Mouse (Mus musculus): ENCODE results near the gene Chl1. TPM values are rescaled to one million over a fixed set of nuclear protein-coding genes. Genes with fewer than 3 reads are reported as not detected.

The Chl1 gene
- polyA plus RNA-seq, 1 experiment from 2014 or later: 1.8 TPM

DNA sequence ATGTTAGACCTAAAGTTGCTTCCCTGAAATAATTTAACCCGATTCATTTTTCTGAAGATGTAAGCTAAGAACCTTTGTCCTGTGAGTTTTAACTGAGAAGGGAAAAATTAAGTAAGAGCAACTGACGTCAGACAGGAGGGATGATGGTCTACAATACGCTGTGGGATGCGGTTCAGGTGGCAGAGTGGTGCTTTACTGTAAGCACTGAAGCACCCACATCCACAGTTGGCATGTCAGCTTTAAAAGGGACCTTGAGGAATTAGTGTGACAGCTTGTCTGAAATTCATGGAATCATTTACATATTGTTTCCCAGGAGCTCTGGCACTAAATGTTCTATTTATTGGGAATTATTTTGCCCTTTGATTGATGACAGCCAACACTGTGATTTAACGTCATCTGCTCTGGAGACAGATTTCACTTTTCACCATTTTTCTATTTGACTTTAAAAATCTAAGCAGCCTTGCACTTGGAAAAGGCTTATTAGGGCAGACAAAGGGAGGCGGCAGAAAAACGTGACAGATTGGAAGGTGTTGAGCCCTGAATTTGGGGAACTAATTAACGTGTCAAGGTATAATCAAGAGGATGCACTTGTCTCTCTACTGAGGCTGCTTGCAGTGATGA lies 3.3 kb downstream of the Chl1 start:
- H3K27ac ChIP-seq: no peak overlapping the region
- H3K4me3 ChIP-seq: no peak overlapping the region
- 67% methylated on average over 8 of the region's 8 CpGs for whole genome bisulfite sequencing
- ATAC-seq (ENCODE audit: low FRiP score, low read depth): no peak
- H3K9ac ChIP-seq: no peak overlapping the region
- H3K9me3 ChIP-seq: no peaks in the 10 kb centered on the region
- no peaks in the 10 kb centered on the region for H3K36me3 ChIP-seq
- no peak overlapping the region for H3K4me2 ChIP-seq (replicated peaks)
- peaks cover 54% of the 10 kb centered on the region for H3K27me3 ChIP-seq
- H3K4me1 ChIP-seq: peaks cover 20% of the 10 kb centered on the region

DNA sequence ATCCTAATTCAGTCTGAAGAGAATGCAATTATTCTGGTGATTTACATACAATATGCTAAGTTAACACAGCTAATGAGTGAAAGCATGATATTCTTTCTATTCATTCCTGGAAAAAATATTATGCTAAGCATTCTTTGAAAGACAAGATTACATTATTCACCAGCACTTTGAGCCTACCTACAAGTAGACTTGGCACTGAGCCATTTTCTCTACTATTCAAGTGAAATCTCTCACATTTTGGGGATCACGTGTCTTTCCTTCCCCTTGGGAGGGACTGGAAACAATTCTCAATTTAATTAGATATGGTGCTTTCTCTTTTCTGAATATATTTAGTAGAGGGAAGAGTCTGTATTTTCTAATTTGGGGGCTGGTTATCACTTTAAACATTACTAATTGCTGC lies 4.0 kb downstream of the Chl1 start:
- Histone ChIP-seq H3K4me1 (peaks cover 20% of the 10 kb centered on the region), H3K36me3 (no peaks in the 10 kb centered on the region), H3K4me2 (replicated peaks) (no peak overlapping the region), H3K27ac (no peak overlapping the region), H3K9me3 (no peaks in the 10 kb centered on the region), H3K9ac (no peak overlapping the region), H3K4me3 (no peak overlapping the region), H3K27me3 (peaks cover 53% of the 10 kb centered on the region)
- 39% methylated on average over 1 of the region's 1 CpGs for WGBS
- ATAC-seq (ENCODE audit: low FRiP score, low read depth): no peak

DNA sequence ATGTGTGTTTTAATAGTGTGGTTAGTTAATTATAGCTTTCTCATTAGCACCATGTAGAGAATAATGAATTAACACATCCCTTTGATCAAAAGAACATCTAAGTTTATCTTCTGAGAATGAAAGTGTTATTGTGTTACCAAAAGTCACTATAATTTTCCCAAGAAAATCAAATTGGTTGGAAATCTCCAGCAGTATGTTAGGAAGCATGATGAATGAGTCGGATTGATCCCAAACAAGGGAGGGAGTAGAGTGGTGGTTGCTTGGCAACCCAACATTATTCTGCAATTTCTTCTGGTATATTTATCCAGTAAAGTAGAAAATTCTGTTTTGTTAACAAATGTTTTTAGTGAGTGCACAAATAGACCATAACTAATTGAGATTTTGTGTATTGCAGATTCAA lies 4.4 kb downstream of the Chl1 start:
- Histone ChIP-seq H3K4me2 (replicated peaks) (no peak overlapping the region), H3K4me3 (no peak overlapping the region), H3K9me3 (no peaks in the 10 kb centered on the region), H3K36me3 (no peaks in the 10 kb centered on the region), H3K4me1 (peaks cover 20% of the 10 kb centered on the region), H3K27ac (no peak overlapping the region), H3K9ac (no peak overlapping the region), H3K27me3 (peaks cover 49% of the 10 kb centered on the region)
- 83% methylated on average over 1 of the region's 1 CpGs for WGBS
- ATAC-seq (ENCODE audit: low FRiP score, low read depth): no peak

DNA sequence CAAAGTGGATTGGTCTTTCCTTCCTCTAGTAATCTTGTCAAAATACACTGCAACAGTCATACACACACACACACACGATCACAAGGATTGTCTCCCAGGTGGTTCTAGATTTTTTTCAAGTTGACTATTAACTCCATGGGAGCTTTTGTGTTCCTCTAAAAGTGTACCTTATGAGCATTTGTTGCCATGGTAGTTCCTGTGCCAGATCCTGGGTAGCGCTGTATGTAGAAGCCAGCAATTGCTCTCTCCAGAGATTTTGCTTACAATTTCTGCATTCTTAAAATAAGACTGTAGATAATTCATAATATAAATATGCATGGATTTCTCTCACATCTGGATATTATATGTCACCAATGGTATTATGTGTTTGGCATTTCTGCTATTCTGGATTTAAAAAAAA lies 9.2 kb downstream of the Chl1 start:
- no peak overlapping the region for H3K4me2 ChIP-seq (replicated peaks)
- no peak overlapping the region for H3K4me3 ChIP-seq
- H3K27me3 ChIP-seq: peaks cover 6% of the 10 kb centered on the region; the same call in 1 of the 2 replicates
- no peaks in the 10 kb centered on the region for H3K4me1 ChIP-seq
- H3K9me3 ChIP-seq: no peaks in the 10 kb centered on the region
- no peak overlapping the region for H3K27ac ChIP-seq
- no peaks in the 10 kb centered on the region for H3K36me3 ChIP-seq
- ATAC-seq (ENCODE audit: low FRiP score, low read depth): no peak
- no peak overlapping the region for H3K9ac ChIP-seq
- WGBS: 85% methylated on average over 2 of the region's 2 CpGs

DNA sequence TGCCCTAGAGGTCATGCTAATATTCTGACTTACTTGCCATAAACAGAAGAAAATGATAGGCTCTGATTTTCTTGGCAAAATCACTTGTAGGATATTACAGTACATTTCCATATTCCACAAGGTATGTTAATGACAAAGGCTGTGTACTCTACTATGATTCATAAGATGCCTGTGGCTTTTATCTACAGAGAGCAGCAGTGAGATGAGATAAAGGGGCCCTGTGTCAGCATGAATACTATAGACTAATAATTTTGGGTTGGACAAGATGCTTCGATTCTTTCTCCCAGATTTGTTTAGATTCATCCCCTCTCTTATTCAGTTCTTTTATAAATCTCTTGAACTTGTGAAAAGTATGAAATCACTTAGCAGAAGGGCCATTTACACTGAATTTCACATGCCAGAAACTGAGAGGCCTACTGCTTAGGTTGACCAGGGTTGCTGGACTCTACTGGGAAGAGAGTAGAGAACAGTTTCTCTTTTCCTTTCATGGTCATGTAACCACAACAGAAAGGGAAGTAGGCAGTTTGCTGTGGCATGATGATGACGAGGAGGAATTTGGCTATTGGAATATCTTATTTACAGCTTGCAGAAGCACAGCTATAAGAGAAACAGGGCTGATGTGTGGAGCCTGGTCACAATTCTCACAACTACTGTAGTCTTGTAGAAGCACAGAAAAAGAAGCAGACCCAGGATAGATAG lies 15.1 kb downstream of the Chl1 start:
- no peaks in the 10 kb centered on the region for H3K27me3 ChIP-seq
- H3K9me3 ChIP-seq: no peaks in the 10 kb centered on the region
- no peak overlapping the region for H3K9ac ChIP-seq
- H3K36me3 ChIP-seq: no peaks in the 10 kb centered on the region
- no peak for ATAC-seq (ENCODE audit: low FRiP score, low read depth)
- H3K4me1 ChIP-seq: no peaks in the 10 kb centered on the region
- WGBS: 83% methylated on average over 2 of the region's 2 CpGs
- no peak overlapping the region for H3K4me3 ChIP-seq
- no peak overlapping the region for H3K4me2 ChIP-seq (replicated peaks)
- H3K27ac ChIP-seq: no peak overlapping the region

DNA sequence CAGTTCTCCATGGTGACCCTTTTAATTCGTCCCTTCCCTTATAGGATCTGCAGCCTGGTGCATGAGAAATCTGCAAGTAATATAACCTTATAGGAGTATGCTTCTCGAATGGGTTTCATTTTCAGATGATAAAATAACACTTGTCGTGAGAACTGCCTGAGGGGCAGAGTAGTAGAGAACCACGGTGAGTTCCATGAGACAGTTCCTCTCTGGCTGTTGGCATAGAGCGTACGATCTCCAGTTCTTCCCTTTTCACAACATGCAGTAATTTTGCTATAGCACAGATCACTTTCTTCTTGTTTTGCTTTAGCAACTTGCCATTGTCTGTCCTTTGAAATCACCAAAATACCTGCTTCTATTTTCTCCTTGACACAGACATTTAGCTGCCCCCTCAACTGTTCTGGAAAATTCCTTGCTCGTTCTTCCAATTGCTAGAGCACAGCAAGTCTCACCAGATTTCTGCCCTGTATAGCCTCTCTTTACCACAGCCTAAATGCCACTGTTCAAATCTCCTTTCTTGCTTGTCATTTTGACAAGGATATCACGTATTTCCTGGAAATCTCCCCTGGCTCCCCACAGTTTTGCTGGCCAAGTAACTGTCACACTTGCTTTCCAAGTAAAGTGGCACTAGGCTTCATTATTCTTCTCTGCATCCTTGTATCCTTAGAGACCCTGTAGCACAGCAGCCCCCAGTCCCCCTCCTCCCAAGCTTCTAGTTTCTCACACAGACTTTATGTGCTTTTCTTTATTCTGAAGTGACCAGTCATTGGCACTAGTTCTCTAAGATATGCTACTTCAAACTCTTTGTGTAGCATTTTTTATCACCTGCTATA lies 16.8 kb downstream of the Chl1 start:
- H3K36me3 ChIP-seq: no peaks in the 10 kb centered on the region
- 67% methylated on average over 8 of the region's 8 CpGs for WGBS
- no peak overlapping the region for H3K9ac ChIP-seq
- no peaks in the 10 kb centered on the region for H3K4me1 ChIP-seq
- no peaks in the 10 kb centered on the region for H3K9me3 ChIP-seq
- no peak overlapping the region for H3K27ac ChIP-seq
- no peak overlapping the region for H3K4me2 ChIP-seq (replicated peaks)
- no peaks in the 10 kb centered on the region for H3K27me3 ChIP-seq
- no peak for ATAC-seq (ENCODE audit: low FRiP score, low read depth)
- no peak overlapping the region for H3K4me3 ChIP-seq

DNA sequence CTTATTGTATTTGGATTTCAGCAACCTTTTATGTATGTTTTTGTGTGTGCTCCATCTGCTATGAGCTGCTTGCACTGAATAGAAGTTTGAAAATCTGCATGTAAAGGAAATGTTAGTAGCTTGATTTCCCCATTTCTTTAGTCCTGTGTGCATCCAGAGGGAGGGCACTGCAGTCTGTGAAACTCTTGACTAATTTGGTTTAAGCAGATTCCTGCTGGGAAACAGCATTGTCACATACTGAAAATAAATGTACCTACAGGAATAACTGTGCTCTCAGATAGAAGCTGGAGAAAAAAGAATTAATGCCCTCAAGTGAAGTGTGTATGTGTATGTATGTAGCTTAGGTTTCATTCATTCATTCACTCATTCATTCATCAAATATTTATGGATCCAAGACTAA lies 22.7 kb downstream of the Chl1 start:
- no peaks in the 10 kb centered on the region for H3K27me3 ChIP-seq
- no peaks in the 10 kb centered on the region for H3K4me1 ChIP-seq
- no peak overlapping the region for H3K9ac ChIP-seq
- no peaks in the 10 kb centered on the region for H3K36me3 ChIP-seq
- no peak for ATAC-seq (ENCODE audit: low FRiP score, low read depth)
- H3K4me3 ChIP-seq: no peak overlapping the region
- H3K9me3 ChIP-seq: no peaks in the 10 kb centered on the region
- H3K4me2 ChIP-seq (replicated peaks): no peak overlapping the region
- no peak overlapping the region for H3K27ac ChIP-seq

DNA sequence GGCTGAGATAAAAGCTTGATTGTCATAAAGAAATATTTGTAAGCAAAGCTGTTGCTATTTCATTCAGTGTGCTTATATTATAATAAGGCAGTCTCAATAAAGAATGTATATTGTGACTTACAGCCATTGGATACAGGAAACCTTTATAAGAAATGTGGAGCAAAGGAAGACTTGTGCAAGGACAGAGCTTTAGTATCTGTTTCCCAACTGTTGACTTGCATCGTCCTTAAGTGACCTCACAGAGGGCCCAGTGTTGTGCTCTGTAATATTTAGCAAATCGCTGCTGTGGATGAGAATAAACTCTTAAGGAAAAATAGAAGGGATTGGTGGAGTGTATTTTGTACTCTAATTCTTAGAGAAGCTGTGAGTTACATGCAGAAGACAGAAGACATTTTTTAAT lies 23.6 kb downstream of the Chl1 start:
- WGBS: 77% methylated on average over 2 of the region's 2 CpGs
- no peak overlapping the region for H3K4me2 ChIP-seq (replicated peaks)

DNA sequence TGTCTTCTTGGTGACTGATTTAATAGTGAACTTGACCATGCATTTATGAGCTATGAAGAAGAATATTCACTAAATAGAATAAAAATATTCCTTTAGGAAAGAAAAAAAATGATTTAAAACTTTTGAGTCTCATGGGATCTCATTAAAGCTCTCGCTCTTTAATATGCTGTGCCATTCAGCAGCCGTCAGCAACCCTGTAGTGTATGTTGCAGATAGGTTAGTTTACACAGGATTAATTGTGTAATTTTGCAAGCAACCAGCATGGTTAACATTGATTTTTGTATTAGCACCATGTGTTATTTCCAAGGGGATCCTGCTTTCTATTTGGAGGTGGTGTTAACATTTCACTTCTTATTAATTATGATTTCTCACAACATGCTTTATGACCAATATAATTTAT lies 32.2 kb downstream of the Chl1 start:
- Histone ChIP-seq H3K36me3 (no peaks in the 10 kb centered on the region), H3K4me3 (no peak overlapping the region), H3K4me1 (no peaks in the 10 kb centered on the region), H3K27ac (no peak overlapping the region), H3K9me3 (no peaks in the 10 kb centered on the region), H3K9ac (no peak overlapping the region), H3K27me3 (no peaks in the 10 kb centered on the region), H3K4me2 (replicated peaks) (no peak overlapping the region)
- 47% methylated on average over 2 of the region's 2 CpGs for WGBS
- no peak for ATAC-seq (ENCODE audit: low FRiP score, low read depth)

More for the DNA sequence above, 23.6 kb downstream of the Chl1 start:
- Histone ChIP-seq H3K27me3 (no peaks in the 10 kb centered on the region), H3K9me3 (no peaks in the 10 kb centered on the region), H3K9ac (no peak overlapping the region), H3K36me3 (no peaks in the 10 kb centered on the region), H3K4me3 (no peak overlapping the region), H3K4me1 (no peaks in the 10 kb centered on the region), H3K27ac (no peak overlapping the region)
- ATAC-seq (ENCODE audit: low FRiP score, low read depth): no peak

DNA sequence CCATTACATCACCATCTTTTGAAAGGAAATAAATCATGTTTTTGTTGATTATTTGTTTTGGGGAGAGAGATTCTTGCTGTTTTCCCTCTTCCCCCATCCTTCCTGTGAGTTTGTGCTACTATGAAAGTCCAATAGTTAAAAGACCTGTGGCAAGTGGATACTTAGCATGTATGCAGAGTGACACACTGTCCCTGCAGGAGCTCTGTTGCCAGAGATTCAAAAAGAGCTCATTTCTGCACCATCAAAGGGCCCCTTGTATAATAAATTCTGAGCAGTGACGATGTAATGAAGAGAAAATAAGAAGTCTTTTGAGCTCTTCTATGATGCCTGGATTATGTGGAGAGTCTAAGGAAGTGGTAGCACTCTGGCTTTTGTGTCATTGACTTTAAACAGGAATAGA lies 33.4 kb downstream of the Chl1 start:
- H3K4me3 ChIP-seq: no peak overlapping the region
- no peaks in the 10 kb centered on the region for H3K9me3 ChIP-seq
- no peak overlapping the region for H3K9ac ChIP-seq
- H3K4me1 ChIP-seq: no peaks in the 10 kb centered on the region
- no peaks in the 10 kb centered on the region for H3K27me3 ChIP-seq
- no peak overlapping the region for H3K4me2 ChIP-seq (replicated peaks)
- no peaks in the 10 kb centered on the region for H3K36me3 ChIP-seq
- no peak for ATAC-seq (ENCODE audit: low FRiP score, low read depth)
- H3K27ac ChIP-seq: no peak overlapping the region
- WGBS: 31% methylated on average over 1 of the region's 1 CpGs

DNA sequence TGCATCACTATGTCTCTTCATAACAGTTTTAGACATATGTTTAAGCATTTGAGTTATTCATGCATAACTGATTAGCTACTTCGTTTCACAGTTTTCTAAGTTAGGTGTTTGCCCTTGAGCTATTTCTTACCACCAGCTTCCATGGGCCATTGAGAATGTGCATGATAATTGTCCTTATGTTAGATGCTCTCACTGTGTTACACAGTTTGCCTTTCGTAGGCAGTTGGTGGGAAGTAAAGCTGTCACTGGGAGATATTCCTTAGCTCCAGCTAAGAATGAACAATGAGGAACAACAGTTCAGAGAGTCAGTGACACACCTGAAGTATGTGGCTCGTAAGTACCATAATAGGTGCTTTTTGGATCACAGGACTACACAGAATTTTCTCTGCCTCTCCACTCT lies 35.9 kb downstream of the Chl1 start:
- H3K4me3 ChIP-seq: no peak overlapping the region
- WGBS: 68% methylated on average over 3 of the region's 3 CpGs
- no peak overlapping the region for H3K9ac ChIP-seq
- no peaks in the 10 kb centered on the region for H3K27me3 ChIP-seq
- no peaks in the 10 kb centered on the region for H3K9me3 ChIP-seq
- H3K4me1 ChIP-seq: no peaks in the 10 kb centered on the region
- no peak overlapping the region for H3K27ac ChIP-seq
- no peak for ATAC-seq (ENCODE audit: low FRiP score, low read depth)
- no peaks in the 10 kb centered on the region for H3K36me3 ChIP-seq
- H3K4me2 ChIP-seq (replicated peaks): no peak overlapping the region

DNA sequence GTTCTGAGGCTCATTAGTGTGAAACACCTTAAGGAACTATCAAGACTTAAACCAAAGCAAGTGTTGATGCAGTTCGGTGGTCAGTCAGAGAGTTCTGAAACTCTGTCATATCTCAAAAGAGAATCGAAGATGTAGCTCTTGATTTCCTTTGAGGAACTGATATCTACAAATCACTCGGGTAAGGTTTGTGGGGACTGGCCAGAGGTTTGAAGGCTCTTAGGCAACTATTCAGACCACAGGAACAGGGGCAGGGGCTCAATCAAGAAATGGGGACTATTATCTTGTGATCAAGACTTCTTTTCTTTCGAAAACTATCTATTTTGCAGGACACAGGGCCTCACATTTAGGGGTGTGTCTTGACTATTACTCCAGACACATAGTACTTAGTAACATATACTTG lies 39.5 kb downstream of the Chl1 start:
- Histone ChIP-seq H3K27ac (no peak overlapping the region), H3K4me3 (no peak overlapping the region)
- WGBS: 84% methylated on average over 4 of the region's 4 CpGs

More for the DNA sequence above, 39.5 kb downstream of the Chl1 start:
- ATAC-seq (ENCODE audit: low FRiP score, low read depth): no peak
- Histone ChIP-seq H3K4me2 (replicated peaks) (no peak overlapping the region), H3K36me3 (no peaks in the 10 kb centered on the region), H3K9me3 (no peaks in the 10 kb centered on the region; the same call in 1 of the 2 replicates), H3K27me3 (no peaks in the 10 kb centered on the region), H3K4me1 (no peaks in the 10 kb centered on the region), H3K9ac (no peak overlapping the region)

Measured in limb, embryonic 13.5 days (tissue).